Mouse (Mus musculus) ES-E14 (cell line): ENCODE measurements around the gene Itga6. TPM values are rescaled to one million over a fixed set of nuclear protein-coding genes. Genes with fewer than 3 reads are reported as not detected.

Experiments
- DNase-seq: peaks from one replicate; pipeline ENCODE4 v3.0.0-alpha.2; 2013; ENCODE audit warnings: low read depth, low spot score
- H3K27ac ChIP-seq: 2 replicates; pipeline ENCODE4 v1.5.1; 2012; ENCODE audit warnings: low read depth, mild to moderate bottlenecking, low read length, moderate library complexity, mixed read lengths; ENCODE audit not compliant: poor library complexity, insufficient read depth, severe bottlenecking
- H3K36me3 ChIP-seq: 2 replicates; pipeline ENCODE4 v1.6.1; 2012; ENCODE audit warnings: mild to moderate bottlenecking, low read length, moderate library complexity, mixed read lengths; ENCODE audit not compliant: control insufficient read depth, poor library complexity, insufficient read depth, severe bottlenecking
- H3K4me1 ChIP-seq, 2 experiments: fragments of 150-350 bp in 1 of 2; sonication (generic) in 1 of 2; 2 replicates each; pipeline ENCODE4 v1.6.1; 2012; ENCODE audit warnings: low read length in 2 of 2, mild to moderate bottlenecking in 1 of 2, mixed read lengths in 1 of 2; ENCODE audit not compliant: control insufficient read depth in 2 of 2, insufficient read depth in 2 of 2, poor library complexity in 1 of 2
- H3K4me3 ChIP-seq, 2 experiments: fragments of 150-350 bp in 1 of 2; sonication (generic) in 1 of 2; 2 replicates each; pipeline ENCODE4 v1.5.1; 2012; ENCODE audit warnings: low read length in 2 of 2, low read depth in 1 of 2, mild to moderate bottlenecking in 1 of 2, mixed read lengths in 1 of 2; ENCODE audit not compliant: insufficient read depth in 1 of 2, poor library complexity in 1 of 2, severe bottlenecking in 1 of 2
- H3K9ac ChIP-seq: 2 replicates; pipeline ENCODE4 v1.6.1; 2012; ENCODE audit warnings: low read depth, mild to moderate bottlenecking, low read length, mixed read lengths; ENCODE audit not compliant: poor library complexity, insufficient read depth, severe bottlenecking
- H3K9me3 ChIP-seq: fragments of 150-350 bp; sonication (generic); 2 replicates; pipeline ENCODE4 v1.6.1; 2012; ENCODE audit warnings: low read depth, mild to moderate bottlenecking, low read length; ENCODE audit not compliant: control insufficient read depth, insufficient read depth
- CHD2 ChIP-seq: IDR thresholded peaks from 2 replicates; pipeline ENCODE4 v1.6.1; 2014; ENCODE audit warnings: mild to moderate bottlenecking, low read depth, low read length, inconsistent platforms
- HCFC1 ChIP-seq: IDR thresholded peaks from 2 replicates; pipeline ENCODE4 v1.6.1; 2012; ENCODE audit warnings: low read length, inconsistent platforms, borderline replicate concordance; ENCODE audit not compliant: insufficient read depth
- MAFK ChIP-seq: IDR thresholded peaks from 2 replicates; pipeline ENCODE4 v1.6.1; 2014; ENCODE audit warnings: mild to moderate bottlenecking, low read depth, low read length, inconsistent platforms; ENCODE audit not compliant: insufficient read depth
- ZC3H11A ChIP-seq: IDR thresholded peaks from 2 replicates; pipeline ENCODE4 v1.6.1; 2012; ENCODE audit warnings: low read depth, mild to moderate bottlenecking, inconsistent platforms, low read length, borderline replicate concordance
- ZNF384 ChIP-seq: IDR thresholded peaks from 2 replicates; pipeline ENCODE4 v1.6.1; 2012; ENCODE audit warnings: low read depth, low read length, inconsistent platforms
- in situ Hi-C, 2 experiments: fragments of 600-800 bp; cut with MboI; formaldehyde crosslinking; loops; one replicate each; pipeline ENCODE4 v1.15.1; 2025; ENCODE audit warnings: low sequenced_read_pairs in 2 of 2, inconsistent platforms in 1 of 2; ENCODE audit not compliant: unreplicated experiment in 2 of 2
- total RNA-seq: library from RNA; depleted of rRNA; stranded (reverse); fragments of 300-350 nt; gene quantifications from 2 replicates; pipeline ENCODE4 v1.2.3, GENCODE M21; 2012

Itga6 gene
- total RNA-seq, 1 experiment = 169 TPM

DNA sequence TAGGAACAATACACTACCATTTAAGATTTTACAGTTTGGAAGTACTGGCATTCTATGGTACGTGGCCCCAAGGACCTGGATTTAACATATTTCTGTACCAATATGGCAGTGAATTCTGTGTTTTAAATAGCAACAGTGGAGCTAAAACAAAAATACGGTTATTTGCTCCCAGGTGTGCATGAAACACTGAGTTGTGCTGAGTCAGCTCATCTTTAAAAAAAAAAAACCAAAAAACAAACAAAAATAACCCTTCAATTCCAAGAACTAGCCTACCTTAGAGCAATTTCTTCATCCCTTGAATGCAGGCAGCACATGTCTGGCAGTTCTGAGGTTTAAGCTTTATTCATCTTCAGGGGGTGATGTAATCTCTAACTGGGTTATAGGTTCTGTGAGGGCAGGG, 45.8 kb downstream of the Itga6 start:
- Histone ChIP-seq H3K4me1 (peaks cover 11 to 31% of the 10 kb centered on the region in 2 experiments), H3K27ac (no peak overlapping the region), H3K36me3 (no peaks in the 10 kb centered on the region; the same call in 1 of the 2 replicates), H3K4me3 (no peak overlapping the region), H3K9ac (no peak overlapping the region), H3K9me3 (no peaks in the 10 kb centered on the region)
- TF ChIP-seq ZC3H11A = no peak
- no peak for TF ChIP-seq HCFC1
- TF ChIP-seq CHD2 = no peak
- TF ChIP-seq ZNF384 = no peak
- peak; percentile 87 for TF ChIP-seq MAFK
- no peak for DNase-seq
- in situ Hi-C loops = no loop called here

DNA sequence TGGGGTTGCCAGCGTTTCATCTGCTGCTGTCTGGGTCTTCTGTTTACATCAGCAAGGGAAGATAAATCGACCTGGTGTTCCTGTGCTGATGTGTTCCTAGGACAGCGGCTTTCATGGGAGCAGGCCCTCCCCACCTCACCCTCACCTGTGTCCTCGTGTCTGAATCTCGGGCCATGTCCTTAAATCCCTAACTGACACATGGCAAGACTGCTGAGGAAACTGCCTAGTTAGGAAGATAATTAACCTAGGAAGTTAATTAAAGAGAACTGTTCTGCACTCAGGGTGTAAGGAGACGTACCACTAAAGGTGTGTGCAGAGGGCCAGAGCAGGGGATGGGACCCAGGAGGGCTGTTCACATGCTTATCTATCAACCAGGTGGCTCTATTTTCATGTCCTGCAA, 48.7 kb downstream of the Itga6 start:
- H3K4me1 ChIP-seq = peaks cover 20 to 42% of the 10 kb centered on the region in 2 experiments
- no peaks in the 10 kb centered on the region for H3K9me3 ChIP-seq
- in situ Hi-C loops = no loop called here
- H3K36me3 ChIP-seq = no peaks in the 10 kb centered on the region; the same call in 1 of the 2 replicates
- H3K4me3 ChIP-seq = no peak overlapping the region
- no peak for TF ChIP-seq HCFC1
- TF ChIP-seq ZNF384 = no peak
- TF ChIP-seq CHD2 = no peak
- TF ChIP-seq MAFK = no peak
- no peak for TF ChIP-seq ZC3H11A
- DNase-seq = no peak
- no peak overlapping the region for H3K27ac ChIP-seq
- no peak overlapping the region for H3K9ac ChIP-seq

DNA sequence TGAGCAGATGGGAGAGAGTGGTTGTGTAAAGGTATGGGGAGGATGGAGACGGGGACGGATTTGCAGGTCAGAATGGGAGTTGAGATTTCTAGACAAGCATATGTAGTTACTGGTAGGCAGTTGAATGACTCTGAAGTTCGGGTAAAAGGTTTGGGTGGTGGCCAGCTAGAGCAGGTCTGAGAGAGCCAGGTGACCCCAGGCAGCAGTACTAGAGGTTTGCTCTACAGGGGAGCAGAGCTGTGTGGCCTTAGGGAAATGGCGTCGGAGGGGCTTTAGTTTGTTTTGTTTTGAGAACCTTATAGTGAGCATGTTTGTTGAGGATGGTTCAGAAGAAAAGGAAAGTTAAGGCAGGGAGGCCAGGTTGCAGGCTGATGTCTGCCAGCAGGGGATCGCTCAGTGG, 51.4 kb downstream of the Itga6 start:
- Histone ChIP-seq H3K9ac (peak overlapping the region; percentile 4; the same call in 1 of the 2 replicates), H3K27ac (no peak overlapping the region), H3K4me3 (no peak overlapping the region), H3K4me1 (peaks cover 20 to 45% of the 10 kb centered on the region in 2 experiments), H3K36me3 (no peaks in the 10 kb centered on the region; the same call in 1 of the 2 replicates), H3K9me3 (no peaks in the 10 kb centered on the region)
- in situ Hi-C loops = no loop called here
- TF ChIP-seq HCFC1 = no peak
- no peak for TF ChIP-seq CHD2
- no peak for TF ChIP-seq ZC3H11A
- TF ChIP-seq MAFK = no peak
- TF ChIP-seq ZNF384 = no peak
- DNase-seq = no peak

GRCm38 (mm10) chr2:71800798-71801197, 55.4 kb downstream of the Itga6 start:
- H3K9me3 ChIP-seq = no peaks in the 10 kb centered on the region
- no peak for TF ChIP-seq MAFK
- no peak for TF ChIP-seq ZC3H11A
- no peak for TF ChIP-seq CHD2
- no peak for TF ChIP-seq HCFC1
- TF ChIP-seq ZNF384 = no peak
- H3K27ac ChIP-seq = no peak overlapping the region
- peak overlapping the region in 1 of 2 experiments; percentile 26; a peak in 1 of 4 replicates for H3K4me3 ChIP-seq
- in situ Hi-C loops = no loop called here
- no peaks in the 10 kb centered on the region for H3K36me3 ChIP-seq
- H3K9ac ChIP-seq = no peak overlapping the region
- no peak for DNase-seq
- H3K4me1 ChIP-seq = peaks cover 23 to 41% of the 10 kb centered on the region in 2 experiments

DNA sequence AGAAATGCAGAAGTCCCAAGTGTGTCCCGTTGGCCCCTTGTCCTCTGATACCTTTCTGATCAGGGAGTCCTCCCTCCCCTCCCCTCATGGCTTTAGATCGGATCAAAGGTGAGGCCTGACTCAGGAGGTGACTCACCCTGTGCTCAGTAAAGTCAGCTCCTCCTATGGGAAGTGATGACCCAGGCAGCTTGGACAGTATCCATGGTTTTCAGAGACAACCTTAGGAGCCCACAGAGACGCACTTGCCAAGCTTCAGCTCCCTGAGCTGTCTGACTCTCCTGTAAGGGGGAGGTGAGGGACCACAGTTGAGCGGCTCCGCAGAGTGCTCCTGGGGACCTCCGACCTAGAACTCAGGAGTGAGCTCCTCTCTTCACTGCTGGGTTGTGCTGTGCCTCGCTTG, 56.3 kb downstream of the Itga6 start:
- Histone ChIP-seq H3K9me3 (no peaks in the 10 kb centered on the region), H3K36me3 (no peaks in the 10 kb centered on the region), H3K4me1 (peaks cover 24 to 36% of the 10 kb centered on the region in 2 experiments), H3K27ac (0 out of 2 replicates have a peak overlapping the region, but pooled peaks have one; percentile 18), H3K4me3 (peak overlapping the region; percentile 3 to 26; a peak in 2 of 4 replicates), H3K9ac (peak overlapping the region; percentile 25; the same call in 1 of the 2 replicates)
- in situ Hi-C loops = no loop called here
- DNase-seq = no peak
- TF ChIP-seq HCFC1 (no peak), CHD2 (no peak), ZNF384 (no peak), MAFK (no peak), ZC3H11A (no peak)
